Mouse (Mus musculus): ENCODE data around the gene Lbhd2. TPM values are rescaled to one million over a fixed set of nuclear protein-coding genes. Genes with fewer than 3 reads are reported as not detected.

Lbhd2 gene
- polyA plus RNA-seq, 1 experiment from 2014 or later, result 12.4 TPM

DNA sequence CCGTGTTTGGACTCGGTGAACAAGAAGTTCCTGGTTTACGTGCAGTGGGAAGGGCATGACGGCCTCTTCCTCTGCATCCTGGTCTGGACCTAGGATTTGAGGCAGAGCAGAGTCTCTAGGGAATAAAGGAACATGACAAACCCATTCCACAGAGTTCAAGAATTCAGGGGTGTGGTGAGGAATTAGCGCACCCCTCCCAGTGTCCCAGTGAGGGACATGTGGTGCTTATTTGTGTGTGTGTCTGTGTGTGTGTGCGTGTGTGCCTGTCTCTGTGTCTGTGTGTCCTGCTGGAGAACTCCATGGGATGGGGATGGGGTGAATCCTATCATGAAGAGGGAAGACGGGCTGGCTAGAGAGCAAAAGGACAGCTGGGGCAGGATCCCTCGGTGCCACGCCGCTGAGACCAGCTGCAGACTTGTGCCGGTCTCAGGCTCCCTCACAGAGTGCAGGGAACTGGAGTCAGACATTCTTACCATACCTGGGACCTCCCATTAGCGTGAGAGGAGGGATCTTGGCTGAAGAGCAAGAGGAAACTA lies 48.8 kb downstream of the Lbhd2 start:
- WGBS, result 50% methylated on average over 12 of the region's 12 CpGs
- ATAC-seq (ENCODE audit: insufficient number of reproducible peaks, low FRiP score, low TSS enrichment, low read depth), result no peak
- Histone ChIP-seq H3K9ac (no peak overlapping the region), H3K36me3 (no peaks in the 10 kb centered on the region), H3K4me1 (peaks cover 28% of the 10 kb centered on the region), H3K27ac (no peak overlapping the region), H3K27me3 (peaks cover 66% of the 10 kb centered on the region), H3K4me3 (no peak overlapping the region), H3K4me2 (no peak overlapping the region), H3K9me3 (no peaks in the 10 kb centered on the region)

DNA sequence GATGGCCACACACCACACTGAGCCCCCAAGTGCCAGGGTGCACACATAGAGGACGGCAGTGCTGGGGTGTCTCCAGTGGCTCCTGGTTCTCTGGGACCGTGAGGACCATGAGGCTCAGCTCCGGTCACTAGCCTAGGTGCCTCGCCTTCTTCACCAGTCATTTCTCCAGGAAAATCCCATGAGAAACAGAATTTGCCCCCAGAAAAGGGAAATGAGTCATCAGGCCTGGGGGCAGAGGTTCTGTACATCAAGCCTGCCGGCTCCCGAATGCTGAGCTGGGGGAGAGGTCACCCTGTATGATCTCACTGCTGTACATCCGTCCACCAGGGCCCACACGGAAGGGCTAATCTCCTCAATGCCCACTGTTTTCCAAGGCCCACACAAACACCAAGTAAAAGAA lies 49.3 kb downstream of the Lbhd2 start:
- Histone ChIP-seq H3K27ac (no peak overlapping the region), H3K9ac (no peak overlapping the region), H3K36me3 (no peaks in the 10 kb centered on the region), H3K9me3 (no peaks in the 10 kb centered on the region), H3K4me1 (peaks cover 24% of the 10 kb centered on the region), H3K27me3 (peaks cover 66% of the 10 kb centered on the region), H3K4me2 (no peak overlapping the region), H3K4me3 (no peak overlapping the region)
- WGBS, result 57% methylated on average over 8 of the region's 8 CpGs
- no peak for ATAC-seq (ENCODE audit: insufficient number of reproducible peaks, low FRiP score, low TSS enrichment, low read depth)

DNA sequence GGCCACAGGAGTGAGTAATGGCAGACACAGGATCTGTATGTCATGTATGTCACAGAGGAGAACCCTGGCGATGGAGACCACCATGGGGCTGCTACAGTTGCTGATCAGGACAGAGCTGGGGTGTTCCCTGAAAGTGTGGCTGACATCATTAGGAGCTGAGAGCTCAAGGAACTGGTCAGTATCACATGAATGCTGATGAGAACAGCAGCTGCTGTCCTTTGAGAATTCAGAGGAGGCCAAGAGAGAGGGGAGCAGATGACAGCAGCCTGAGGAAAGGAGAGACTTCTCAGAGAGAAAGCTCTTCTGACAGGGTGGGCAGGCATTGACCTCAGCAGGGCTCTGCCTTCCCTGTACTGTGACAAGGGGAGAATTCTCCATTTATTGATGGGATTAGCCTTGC lies 51.1 kb downstream of the Lbhd2 start:
- no peaks in the 10 kb centered on the region for H3K36me3 ChIP-seq
- no peak overlapping the region for H3K4me3 ChIP-seq
- no peak for ATAC-seq (ENCODE audit: insufficient number of reproducible peaks, low FRiP score, low TSS enrichment, low read depth)
- WGBS, result 70% methylated on average over 1 of the region's 1 CpGs
- H3K27ac ChIP-seq, result no peak overlapping the region
- H3K4me1 ChIP-seq, result peaks cover 21% of the 10 kb centered on the region
- peaks cover 49% of the 10 kb centered on the region for H3K27me3 ChIP-seq
- no peaks in the 10 kb centered on the region for H3K9me3 ChIP-seq
- H3K9ac ChIP-seq, result no peak overlapping the region
- no peak overlapping the region for H3K4me2 ChIP-seq

Other genes with a start within 250 kb of the Lbhd2 start
- 9.0 and 11.5 TPM in 2 replicates for gene Traf3, start 240.4 kb upstream of the Lbhd2 start, polyA plus RNA-seq (2015; fragmentation: Nextera tagmentation; extraction: Ambion mirVana)
- not detected in 2 replicates for gene 4930595D18Rik, start 222.3 kb upstream of the Lbhd2 start, polyA plus RNA-seq (2015; fragmentation: Nextera tagmentation; extraction: Ambion mirVana)
- gene Amn, start 135.7 kb upstream of the Lbhd2 start, polyA plus RNA-seq (2015; fragmentation: Nextera tagmentation; extraction: Ambion mirVana), result 1.0 and 1.2 TPM in 2 replicates
- gene Cdc42bpb, start 29.1 kb upstream of the Lbhd2 start, polyA plus RNA-seq (2015; fragmentation: Nextera tagmentation; extraction: Ambion mirVana), result 26.4 and 33.5 TPM in 2 replicates
- 6.4 and 9.9 TPM in 2 replicates for gene Exoc3l4, start 10.2 kb downstream of the Lbhd2 start, polyA plus RNA-seq (2015; fragmentation: Nextera tagmentation; extraction: Ambion mirVana)
- gene Tnfaip2, start 35.7 kb downstream of the Lbhd2 start, polyA plus RNA-seq (2015; fragmentation: Nextera tagmentation; extraction: Ambion mirVana), result 8.3 and 8.4 TPM in 2 replicates
- 13.1 and 16.1 TPM in 2 replicates for gene Gm266, start 79.0 kb downstream of the Lbhd2 start, polyA plus RNA-seq (2015; fragmentation: Nextera tagmentation; extraction: Ambion mirVana)
- 473 and 511 TPM in 2 replicates for gene Eif5, start 131.2 kb downstream of the Lbhd2 start, polyA plus RNA-seq (2015; fragmentation: Nextera tagmentation; extraction: Ambion mirVana)
- 24.0 and 30.4 TPM in 2 replicates for gene Mark3, start 167.7 kb downstream of the Lbhd2 start, polyA plus RNA-seq (2015; fragmentation: Nextera tagmentation; extraction: Ambion mirVana)

Data from limb, embryonic 15.5 days (tissue).